Mouse (Mus musculus) midbrain, embryonic 16.5 days (tissue): ENCODE measurements around the gene Iars. TPM values are rescaled to one million over a fixed set of nuclear protein-coding genes. Genes with fewer than 3 reads are reported as not detected.

Experiments
- ATAC-seq: fragments of 200-750 bp; cut with Nextera tagmentation; 2 replicates; pipeline ENCODE4 v1.8.0; 2017; ENCODE audit warnings: moderate TSS enrichment
- H3K27ac ChIP-seq: fragments of 300-500 bp; sonication (generic); 2 replicates; pipeline ENCODE4 v1.5.1; 2014; ENCODE audit warnings: mild to moderate bottlenecking, low read length, mixed read lengths
- H3K27me3 ChIP-seq: fragments of 300-500 bp; sonication (generic); 2 replicates; pipeline ENCODE4 v1.6.1; 2014; ENCODE audit warnings: low read depth, low read length, mixed read lengths; ENCODE audit not compliant: control insufficient read depth, insufficient read depth
- H3K36me3 ChIP-seq: fragments of 300-500 bp; sonication (generic); 2 replicates; pipeline ENCODE4 v1.6.1; 2014; ENCODE audit warnings: mild to moderate bottlenecking, low read length, moderate library complexity, mixed read lengths; ENCODE audit not compliant: control insufficient read depth, insufficient read depth
- H3K4me1 ChIP-seq: fragments of 300-500 bp; sonication (generic); 2 replicates; pipeline ENCODE4 v1.6.1; 2014; ENCODE audit warnings: mild to moderate bottlenecking, low read length, mixed read lengths; ENCODE audit not compliant: control insufficient read depth, insufficient read depth
- H3K4me2 ChIP-seq: fragments of 300-500 bp; sonication (generic); 2 replicates; pipeline ENCODE4 v1.6.1; 2014; ENCODE audit warnings: mild to moderate bottlenecking, low read length, mixed read lengths
- H3K4me3 ChIP-seq: fragments of 300-500 bp; sonication (generic); 2 replicates; pipeline ENCODE4 v1.5.1; 2014; ENCODE audit warnings: low read depth, mild to moderate bottlenecking, low read length, moderate library complexity, mixed read lengths
- H3K9ac ChIP-seq: fragments of 300-500 bp; sonication (generic); 2 replicates; pipeline ENCODE4 v1.6.1; 2014; ENCODE audit warnings: low read depth, low read length, mixed read lengths
- H3K9me3 ChIP-seq: fragments of 300-500 bp; sonication (generic); replicated peaks from 2 replicates; pipeline ENCODE4 v1.6.1; 2014; ENCODE audit warnings: mild to moderate bottlenecking, low read length, mixed read lengths; ENCODE audit not compliant: control insufficient read depth, poor library complexity, severe bottlenecking
- WGBS: fragments of 180-500 bp; shearing (Covaris S2); extraction: QIAGEN DNeasy Blood & Tissue Kit; methylation state at CpG from one replicate; pipeline ENCODE4 v1.1.7; 2014; 5-methylcytosine and 5-hydroxymethylcytosine counted together
- polyA plus RNA-seq: library from polyadenylated mRNA; unstranded; fragments of >200 nt; fragmentation: Nextera tagmentation; extraction: Ambion mirVana; gene quantifications from 2 replicates; pipeline ENCODE4 v1.2.1, GENCODE M21; 2015

Gene Iars
- polyA plus RNA-seq, 1 experiment from 2014 or later, result 46.7 TPM

DNA sequence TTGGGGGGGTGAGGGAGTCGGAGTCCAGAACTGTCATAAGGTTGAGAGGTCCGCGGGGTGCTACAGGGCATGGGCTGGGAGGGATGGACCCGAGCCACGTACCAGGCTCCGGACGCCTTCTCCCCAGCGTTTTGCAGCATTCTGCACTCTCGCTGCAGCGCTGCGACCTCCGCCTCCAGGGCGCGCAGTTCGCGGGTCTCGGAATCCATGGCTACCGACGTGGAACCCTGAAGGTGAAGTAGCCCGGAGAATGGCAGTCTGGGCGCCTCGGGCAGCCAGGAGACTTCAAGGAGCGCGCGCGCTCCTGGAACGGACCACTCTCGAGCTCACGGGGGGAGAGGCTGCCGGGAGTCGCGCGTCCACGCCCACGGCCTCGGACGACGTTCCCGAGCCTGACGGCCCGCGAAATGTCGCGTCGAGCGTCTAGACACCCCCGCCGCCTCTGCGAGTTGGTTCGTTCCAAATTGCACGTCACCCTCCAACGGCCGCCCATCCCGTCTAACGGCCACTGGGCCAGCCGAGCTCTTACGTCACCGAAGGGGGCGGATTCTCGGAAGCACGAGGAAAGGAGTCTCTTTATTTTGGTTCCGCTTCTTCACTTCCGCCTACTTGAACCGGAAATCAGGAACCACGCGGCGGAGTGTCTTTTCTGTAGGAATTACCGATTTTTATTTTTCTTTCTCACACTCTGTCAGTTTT, 29.3 kb upstream of the Iars start, which contains the start of the genes Cenpp and Nol8:
Gene Cenpp, minus strand, starts transcription at position 305 of the 699 bp plus-strand sequence.
Gene Nol8, plus strand, starts transcription at position 598 of the 699 bp plus-strand sequence.
- Histone ChIP-seq H3K27ac (peak within 1 kb of the TSS; percentile 17; the same call in 1 of the 2 replicates), H3K36me3 (0 out of 2 replicates have a peak, but pooled peaks cover 2% of the 10 kb centered on the region), H3K27me3 (no peaks in the 10 kb centered on the region), H3K9ac (peak within 1 kb of the TSS; percentile 67), H3K4me2 (peak within 1 kb of the TSS; percentile 94), H3K4me1 (peaks cover 14% of the 10 kb centered on the region), H3K9me3 (no peaks in the 10 kb centered on the region), H3K4me3 (peak within 1 kb of the TSS; percentile 88)
- under 1% methylated on average over 68 of the region's 68 CpGs for whole genome bisulfite sequencing
- ATAC-seq, result peak; percentile 100

DNA sequence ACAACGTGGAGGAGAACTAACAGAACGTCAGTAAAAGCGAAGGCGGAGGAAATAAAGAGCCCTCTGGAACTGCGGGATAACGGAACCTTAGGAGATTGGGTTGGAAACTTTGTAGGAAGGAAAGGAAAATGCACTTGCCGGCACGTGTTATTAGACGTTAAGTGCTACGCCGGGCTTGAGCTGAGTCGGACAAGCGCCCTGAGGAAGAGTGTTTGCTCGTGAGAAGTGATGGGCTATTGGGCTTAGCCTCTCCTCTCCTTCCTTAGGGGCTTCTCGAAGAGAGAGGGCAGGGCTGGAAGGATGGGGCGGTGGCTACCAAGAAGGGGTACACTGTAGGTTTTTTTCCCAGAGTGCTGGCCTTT, 28.7 kb upstream of the Iars start:
- Histone ChIP-seq H3K4me2 (peak overlapping the region; percentile 94), H3K9me3 (no peaks in the 10 kb centered on the region), H3K27ac (peak overlapping the region; percentile 7; the same call in 1 of the 2 replicates), H3K4me3 (peak overlapping the region; percentile 88), H3K36me3 (0 out of 2 replicates have a peak, but pooled peaks cover 2% of the 10 kb centered on the region), H3K4me1 (peaks cover 14% of the 10 kb centered on the region), H3K9ac (peak overlapping the region; percentile 67), H3K27me3 (no peaks in the 10 kb centered on the region)
- peak; percentile 91 for ATAC-seq
- 0% methylated on average over 16 of the region's 16 CpGs for WGBS

DNA sequence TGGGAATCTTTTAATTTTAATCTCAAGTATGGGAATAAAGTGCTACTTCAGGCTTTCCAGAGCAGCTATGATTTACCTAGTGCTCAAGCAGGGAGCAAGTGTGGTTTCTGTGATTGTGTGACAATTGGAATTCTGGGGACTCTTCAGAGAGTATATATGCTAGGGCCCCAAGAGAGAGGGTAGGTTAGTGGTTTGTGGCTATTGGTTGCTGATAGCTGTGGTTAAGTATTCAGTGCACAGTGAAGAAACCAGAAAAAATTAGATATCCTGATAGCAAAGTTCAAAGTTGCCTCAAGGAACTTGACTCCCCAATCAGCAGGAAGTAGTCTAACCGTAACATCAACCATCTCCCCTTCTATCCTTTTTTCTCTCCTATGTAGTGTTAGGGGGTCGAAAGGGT, 4.1 kb upstream of the Iars start:
- WGBS, result 90% methylated on average over 2 of the region's 2 CpGs
- H3K27ac ChIP-seq, result no peak overlapping the region
- no peaks in the 10 kb centered on the region for H3K9me3 ChIP-seq
- peaks cover 8% of the 10 kb centered on the region for H3K4me1 ChIP-seq
- H3K36me3 ChIP-seq, result peaks cover 9% of the 10 kb centered on the region
- no peak overlapping the region for H3K9ac ChIP-seq
- no peak for ATAC-seq
- no peak overlapping the region for H3K4me3 ChIP-seq
- no peaks in the 10 kb centered on the region for H3K27me3 ChIP-seq
- H3K4me2 ChIP-seq, result no peak overlapping the region

DNA sequence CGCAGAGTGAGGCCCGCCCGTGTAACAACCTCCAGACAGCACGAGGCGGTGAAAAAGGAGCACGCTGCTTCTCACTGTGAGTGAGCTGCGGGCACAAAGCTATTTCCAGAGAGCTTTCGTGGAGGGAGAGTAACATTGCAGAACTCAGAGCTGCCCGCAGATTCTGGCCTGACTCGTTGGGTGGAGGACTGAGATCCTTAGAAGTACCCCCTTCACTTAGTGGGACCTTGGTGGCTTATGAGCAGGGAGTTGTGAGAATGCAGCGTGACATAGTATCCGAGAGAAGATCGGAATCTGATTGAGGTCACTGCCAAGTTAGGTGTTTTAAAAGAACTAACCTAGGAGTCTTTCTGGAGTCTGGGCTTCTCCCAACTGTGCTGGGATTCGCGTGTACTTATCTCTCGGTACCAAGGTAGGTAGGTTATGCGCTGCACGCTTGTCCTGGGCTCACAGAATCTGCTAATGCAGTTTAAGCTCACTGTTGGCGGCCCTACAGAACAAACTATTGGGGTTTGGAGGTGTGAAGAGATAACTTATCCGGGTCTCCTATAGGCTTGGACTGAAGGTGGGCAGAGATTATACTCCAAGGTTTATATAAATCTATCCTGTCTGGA, 440 bp downstream of the Iars start:
- Histone ChIP-seq H3K4me2 (peak overlapping the region; percentile 94), H3K4me1 (peaks cover 16% of the 10 kb centered on the region), H3K9me3 (no peaks in the 10 kb centered on the region), H3K27me3 (no peaks in the 10 kb centered on the region), H3K4me3 (peak overlapping the region; percentile 73), H3K9ac (peak overlapping the region; percentile 79), H3K36me3 (no peaks in the 10 kb centered on the region), H3K27ac (peak overlapping the region; percentile 75)
- WGBS, result under 1% methylated on average over 20 of the region's 20 CpGs
- peak; percentile 79; the same call in 1 of the 2 replicates for ATAC-seq

DNA sequence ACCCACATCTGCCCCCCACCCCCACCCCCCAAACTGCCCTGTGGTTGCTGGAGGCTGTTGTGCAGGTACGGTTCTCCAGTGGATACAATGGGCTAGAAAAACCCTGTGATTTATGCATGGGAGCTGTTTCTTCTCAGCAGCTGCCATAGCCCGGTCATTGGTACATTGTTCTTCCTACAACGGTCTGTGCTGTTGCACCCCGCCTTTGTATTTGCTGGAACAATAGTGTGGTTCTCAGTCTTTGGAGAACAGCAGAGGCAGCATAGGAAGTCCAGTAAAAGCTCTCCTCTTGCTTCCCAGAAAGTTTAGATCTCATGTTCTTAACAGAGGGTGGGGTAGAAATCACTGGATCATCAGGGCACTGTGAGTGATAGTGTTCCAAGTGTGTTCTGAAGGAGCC, 2.4 kb downstream of the Iars start:
- Histone ChIP-seq H3K4me3 (no peak overlapping the region), H3K36me3 (peaks cover 3% of the 10 kb centered on the region; the same call in 1 of the 2 replicates), H3K27ac (no peak overlapping the region), H3K4me1 (peaks cover 16% of the 10 kb centered on the region), H3K9me3 (no peaks in the 10 kb centered on the region), H3K4me2 (no peak overlapping the region), H3K9ac (no peak overlapping the region), H3K27me3 (no peaks in the 10 kb centered on the region)
- 63% methylated on average over 4 of the region's 4 CpGs for WGBS
- ATAC-seq, result no peak

DNA sequence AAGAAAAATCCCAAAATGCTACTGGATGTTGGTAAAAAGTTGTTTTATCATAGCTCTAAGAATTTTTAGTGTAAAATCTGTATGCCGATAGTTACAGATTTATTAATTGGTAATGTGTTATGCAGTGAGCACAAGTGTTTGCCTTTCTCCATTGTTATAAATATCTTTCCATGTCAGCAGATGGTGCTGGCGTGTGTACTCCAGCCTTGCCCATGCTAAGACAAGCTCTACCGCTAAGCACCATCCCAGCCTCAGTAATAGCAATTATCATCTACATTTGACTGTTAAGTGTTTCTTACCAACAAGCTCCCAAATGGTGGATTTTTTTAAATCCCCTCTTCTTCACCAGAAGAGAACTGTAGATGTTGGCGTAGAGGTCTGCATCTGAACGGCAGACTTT, 9.2 kb downstream of the Iars start:
- H3K27ac ChIP-seq, result no peak overlapping the region
- H3K9me3 ChIP-seq, result no peaks in the 10 kb centered on the region
- H3K36me3 ChIP-seq, result peaks cover 32% of the 10 kb centered on the region
- ATAC-seq, result no peak
- no peak overlapping the region for H3K4me3 ChIP-seq
- no peak overlapping the region for H3K9ac ChIP-seq
- no peak overlapping the region for H3K4me2 ChIP-seq
- WGBS, result 97% methylated on average over 5 of the region's 5 CpGs
- no peaks in the 10 kb centered on the region for H3K27me3 ChIP-seq
- no peaks in the 10 kb centered on the region for H3K4me1 ChIP-seq

DNA sequence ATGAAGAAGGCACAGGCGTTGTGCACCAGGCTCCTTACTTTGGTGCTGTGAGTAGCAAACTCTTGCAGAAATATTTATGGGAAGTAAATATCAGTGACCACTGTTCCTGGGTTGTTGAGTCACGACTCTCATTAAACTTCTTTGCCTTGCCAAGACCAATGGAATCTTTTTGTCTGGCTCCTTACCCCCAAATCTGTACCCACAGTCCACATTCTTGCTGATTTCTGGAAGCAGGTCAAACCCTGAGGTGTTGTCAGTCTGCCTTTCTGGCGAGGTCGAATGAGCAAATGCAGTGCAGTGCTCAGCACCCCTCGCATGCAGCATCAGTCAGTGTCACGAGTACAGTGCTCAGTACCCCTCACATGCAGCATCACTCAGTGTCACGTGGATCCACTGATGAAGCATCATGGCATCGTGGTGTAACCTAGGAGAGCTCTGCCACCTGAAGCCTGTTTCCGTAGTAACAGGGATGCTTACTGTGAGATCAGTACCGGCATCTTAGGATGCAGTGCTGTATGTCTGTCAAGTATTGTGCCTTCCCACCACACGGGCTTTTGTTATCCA, 21.4 kb downstream of the Iars start:
- peaks cover 45% of the 10 kb centered on the region for H3K36me3 ChIP-seq
- H3K4me2 ChIP-seq, result no peak overlapping the region
- H3K4me3 ChIP-seq, result no peak overlapping the region
- no peaks in the 10 kb centered on the region for H3K27me3 ChIP-seq
- ATAC-seq, result no peak
- H3K4me1 ChIP-seq, result no peaks in the 10 kb centered on the region
- no peak overlapping the region for H3K9ac ChIP-seq
- WGBS, result 90% methylated on average over 11 of the region's 11 CpGs
- no peak overlapping the region for H3K27ac ChIP-seq
- H3K9me3 ChIP-seq, result no peaks in the 10 kb centered on the region

DNA sequence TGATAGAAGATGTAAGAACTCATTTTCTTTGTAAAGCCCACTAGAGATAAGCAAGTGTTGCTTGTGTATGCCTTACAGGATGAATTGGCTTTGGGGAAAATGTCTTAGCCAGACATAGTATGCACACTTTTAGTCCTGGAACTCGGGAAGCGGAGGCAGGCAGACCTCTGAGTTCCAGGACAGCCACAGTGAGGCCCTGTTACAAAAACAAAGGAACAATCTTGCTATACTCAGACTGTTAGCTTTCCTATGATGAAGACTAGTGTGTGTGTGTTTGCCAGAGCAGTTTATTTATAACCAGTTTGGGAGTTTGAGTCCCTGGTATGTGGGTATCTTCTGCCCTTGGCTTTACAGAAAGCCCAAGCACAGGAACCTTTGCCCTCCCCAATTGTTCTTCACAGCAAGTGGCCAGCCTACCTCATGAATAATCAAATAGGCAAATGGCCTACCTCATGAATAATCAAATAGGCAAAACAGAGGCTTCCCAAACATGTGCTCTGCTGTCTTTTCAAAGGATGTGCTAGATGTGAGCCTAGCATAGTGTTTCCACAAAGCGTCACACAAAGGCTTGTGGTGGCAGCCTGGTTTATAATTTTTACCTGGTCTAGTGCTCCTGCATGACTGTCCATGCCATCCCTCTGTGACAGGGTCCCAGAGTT, 24.3 kb downstream of the Iars start:
- Histone ChIP-seq H3K9me3 (no peaks in the 10 kb centered on the region), H3K4me2 (no peak overlapping the region), H3K27me3 (no peaks in the 10 kb centered on the region), H3K4me3 (no peak overlapping the region), H3K27ac (no peak overlapping the region), H3K36me3 (peaks cover 61% of the 10 kb centered on the region), H3K4me1 (no peaks in the 10 kb centered on the region), H3K9ac (no peak overlapping the region)
- no peak for ATAC-seq
- 48% methylated on average over 3 of the region's 3 CpGs for WGBS
